Mouse (Mus musculus) myocyte (in vitro differentiated cells): ENCODE measurements at regions not wholly inside any gene's neighbourhood (a gene's known extent, or its start where the extent isn't known, plus 50 kb on each side); places are given as distances from the start of the nearest gene placed in this dataset.

Experiments used
- H3K27me3 ChIP-seq: one replicate; pipeline ENCODE4 v1.6.1; 2011; ENCODE audit not compliant: control insufficient read depth, insufficient read depth, insufficient read length
- H3K36me3 ChIP-seq: one replicate; pipeline ENCODE4 v1.6.1; 2011; ENCODE audit not compliant: control insufficient read depth, insufficient read depth
- H3K4me2 ChIP-seq: one replicate; pipeline ENCODE4 v1.6.1; 2011; ENCODE audit warnings: low read depth, control low read depth
- H3K4me3 ChIP-seq: one replicate; pipeline ENCODE4 v1.5.1; 2011; ENCODE audit warnings: mild to moderate bottlenecking, control low read depth, moderate library complexity
- H3K79me2 ChIP-seq: one replicate; pipeline ENCODE4 v1.6.1; 2011; ENCODE audit not compliant: control insufficient read depth, insufficient read depth
- H3ac ChIP-seq: one replicate; pipeline ENCODE4 v1.6.1; 2011; ENCODE audit not compliant: control insufficient read depth, insufficient read length
- CEBPB ChIP-seq: IDR thresholded peaks from 2 replicates; pipeline ENCODE4 v1.6.1; 2011; ENCODE audit warnings: mild to moderate bottlenecking, moderate library complexity; ENCODE audit not compliant: poor library complexity, insufficient read depth, severe bottlenecking
- E2F4 ChIP-seq: IDR thresholded peaks from one replicate; pipeline ENCODE4 v1.6.1; 2011; ENCODE audit warnings: mild to moderate bottlenecking, control low read depth, moderate library complexity; ENCODE audit not compliant: insufficient read depth
- MAX ChIP-seq: IDR thresholded peaks from one replicate; pipeline ENCODE4 v1.6.1; 2011; ENCODE audit warnings: low read depth, mild to moderate bottlenecking, control low read depth
- MYOD1 ChIP-seq, 3 experiments: IDR thresholded peaks; one replicate each; pipeline ENCODE4 v1.6.1; 2011; ENCODE audit warnings: control low read depth in 2 of 3, low read depth in 2 of 3, mild to moderate bottlenecking in 2 of 3, moderate library complexity in 1 of 3; ENCODE audit not compliant: insufficient read length in 2 of 3, control insufficient read depth in 1 of 3
- MYOG ChIP-seq, 3 experiments: IDR thresholded peaks; one replicate each; pipeline ENCODE4 v1.6.1; 2011; ENCODE audit warnings: control low read depth in 2 of 3, low read depth in 2 of 3, mild to moderate bottlenecking in 2 of 3; ENCODE audit not compliant: insufficient read length in 2 of 3, control insufficient read depth in 1 of 3, insufficient read depth in 1 of 3
- POLR2A ChIP-seq: IDR thresholded peaks from one replicate; pipeline ENCODE4 v1.6.1; 2011; ENCODE audit warnings: low read depth, mild to moderate bottlenecking, control low read depth, moderate library complexity; ENCODE audit not compliant: insufficient read length
- POLR2AphosphoS2 ChIP-seq: IDR thresholded peaks from one replicate; pipeline ENCODE4 v1.6.1; 2011; ENCODE audit warnings: low read depth, control low read depth; ENCODE audit not compliant: insufficient read length
- REST ChIP-seq: IDR thresholded peaks from one replicate; pipeline ENCODE4 v1.6.1; 2011; ENCODE audit warnings: mild to moderate bottlenecking, control low read depth, moderate library complexity; ENCODE audit not compliant: insufficient read depth, insufficient read length
- SRF ChIP-seq: IDR thresholded peaks from one replicate; pipeline ENCODE4 v1.6.1; 2011; ENCODE audit warnings: low read depth; ENCODE audit not compliant: control insufficient read depth, insufficient read length
- TCF12 ChIP-seq: IDR thresholded peaks from one replicate; pipeline ENCODE4 v1.6.1; 2011; ENCODE audit warnings: mild to moderate bottlenecking, control low read depth; ENCODE audit not compliant: poor library complexity, insufficient read depth, severe bottlenecking
- TCF3 ChIP-seq: IDR thresholded peaks from one replicate; pipeline ENCODE4 v1.6.1; 2011; ENCODE audit warnings: low read depth, control low read depth; ENCODE audit not compliant: insufficient read length
- USF1 ChIP-seq: IDR thresholded peaks from one replicate; pipeline ENCODE4 v1.6.1; 2011; ENCODE audit warnings: low read depth, mild to moderate bottlenecking, control low read depth, moderate library complexity

DNA sequence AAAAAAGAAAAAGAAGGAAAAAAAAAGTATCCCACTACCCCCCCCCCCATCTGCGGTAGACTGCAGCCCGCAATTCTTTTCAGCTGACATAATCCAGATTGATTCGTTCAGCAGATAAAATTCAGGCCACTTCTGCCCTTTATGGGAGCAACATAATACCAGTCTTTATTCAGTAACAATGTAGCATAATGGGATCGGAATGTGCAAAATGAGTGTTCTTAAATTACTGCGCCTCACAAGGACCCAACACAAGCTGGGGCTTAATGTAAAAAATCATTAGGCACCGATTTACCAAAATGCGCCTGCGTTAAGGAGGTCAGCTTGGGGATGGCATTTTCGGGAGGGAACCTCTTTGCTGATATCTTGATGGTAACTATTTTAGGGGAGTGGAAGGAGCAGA is 409.2 kb downstream of the Zfp536 start:
- Histone ChIP-seq H3ac (no peak overlapping the region), H3K4me3 (no peak overlapping the region), H3K79me2 (no peaks in the 10 kb centered on the region), H3K27me3 (no peaks in the 10 kb centered on the region), H3K36me3 (no peaks in the 10 kb centered on the region), H3K4me2 (peak overlapping the region; percentile 92)
- TF ChIP-seq POLR2A (no peak), SRF (peak; percentile 51), MYOD1 (IDR thresholded peaks at IDR 0.05; ENCODE audit: control insufficient read depth in 1 of 3, insufficient read length in 2 of 3, low read depth in 2 of 3) (no peak), TCF3 (no peak), MAX (no peak), E2F4 (no peak), TCF12 (no peak)

DNA sequence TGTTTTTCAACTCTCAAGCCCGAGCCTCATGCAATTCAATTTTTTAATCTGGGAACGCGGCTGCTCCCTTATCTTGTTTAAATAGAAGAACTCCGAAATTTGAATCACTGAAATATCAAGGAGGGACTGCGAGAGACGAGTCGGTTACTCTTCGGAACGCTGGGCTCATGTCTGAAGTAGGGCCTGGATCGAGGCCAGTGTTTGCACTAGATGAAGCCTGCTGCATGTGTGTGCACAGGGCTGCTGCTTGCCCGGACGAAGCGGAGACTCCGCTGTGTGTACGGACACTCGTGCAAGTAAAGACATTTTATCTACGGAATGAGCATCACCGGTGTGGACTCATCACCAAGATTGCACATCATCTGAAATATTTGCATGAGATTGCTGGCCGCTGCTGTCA is 407.4 kb downstream of the Zfp536 start:
- no peak overlapping the region for H3K4me2 ChIP-seq
- TF ChIP-seq MYOG (IDR thresholded peaks at IDR 0.05; ENCODE audit: control insufficient read depth in 1 of 3, insufficient read depth in 1 of 3, insufficient read length in 2 of 3, low read depth in 2 of 3) (no peak), MAX (no peak), TCF12 (no peak), E2F4 (no peak), SRF (no peak), CEBPB (no peak), POLR2AphosphoS2 (no peak)
- no peaks in the 10 kb centered on the region for H3K36me3 ChIP-seq
- no peak overlapping the region for H3ac ChIP-seq
- no peaks in the 10 kb centered on the region for H3K27me3 ChIP-seq
- H3K4me3 ChIP-seq: no peak overlapping the region
- H3K79me2 ChIP-seq: no peaks in the 10 kb centered on the region

DNA sequence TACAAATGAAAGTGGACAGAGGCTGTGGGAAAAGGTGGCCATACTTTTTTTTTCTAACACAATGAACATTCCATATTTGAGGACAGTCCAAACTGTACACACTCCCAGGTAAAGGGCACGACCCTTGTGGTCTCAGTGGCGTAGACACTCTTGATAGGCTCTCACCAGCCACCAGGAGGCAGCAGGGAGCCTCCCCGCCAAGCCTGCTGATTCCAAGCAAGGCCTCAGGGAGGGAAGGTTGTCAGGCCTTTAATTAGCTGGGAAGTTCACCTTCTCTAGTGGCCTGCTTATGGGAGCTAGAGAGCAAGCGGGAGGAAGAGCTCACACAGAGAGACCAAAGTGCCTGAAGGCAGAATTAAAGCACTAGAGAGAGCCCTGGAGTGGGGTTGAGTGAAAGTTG is 403.7 kb downstream of the Zfp536 start:
- no peaks in the 10 kb centered on the region for H3K27me3 ChIP-seq
- no peak for TF ChIP-seq REST
- TF ChIP-seq MAX: no peak
- no peak for TF ChIP-seq POLR2A
- TF ChIP-seq MYOG (IDR thresholded peaks at IDR 0.05; ENCODE audit: control insufficient read depth in 1 of 3, insufficient read depth in 1 of 3, insufficient read length in 2 of 3, low read depth in 2 of 3): no peak
- no peak for TF ChIP-seq TCF12
- no peak for TF ChIP-seq SRF
- no peak for TF ChIP-seq E2F4
- no peak overlapping the region for H3K4me3 ChIP-seq
- H3K79me2 ChIP-seq: no peaks in the 10 kb centered on the region
- H3K36me3 ChIP-seq: no peaks in the 10 kb centered on the region
- no peak overlapping the region for H3ac ChIP-seq
- no peak overlapping the region for H3K4me2 ChIP-seq

DNA sequence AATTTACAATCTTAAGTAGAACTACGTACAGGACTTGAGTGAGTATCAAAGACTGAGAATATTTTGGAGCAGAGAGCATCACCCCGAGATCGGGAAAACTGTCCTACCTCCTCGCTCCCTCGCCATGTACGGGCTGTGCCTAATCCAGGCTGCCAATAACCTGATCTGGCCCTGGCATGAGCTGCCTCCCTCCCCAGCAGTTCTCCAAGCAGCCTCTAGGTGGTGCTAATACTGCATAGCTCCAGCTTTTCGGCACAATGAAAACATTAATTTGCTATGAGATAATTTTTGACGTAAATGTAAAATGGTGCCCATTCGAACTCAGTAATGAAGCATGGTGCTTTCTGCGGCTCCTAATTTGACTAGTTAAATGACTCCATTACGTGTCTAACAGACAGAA is 399.6 kb downstream of the Zfp536 start:
- no peaks in the 10 kb centered on the region for H3K79me2 ChIP-seq
- H3K36me3 ChIP-seq: no peaks in the 10 kb centered on the region
- peaks cover 3% of the 10 kb centered on the region for H3K27me3 ChIP-seq
- H3K4me3 ChIP-seq: no peak overlapping the region
- no peak overlapping the region for H3ac ChIP-seq
- TF ChIP-seq MAX (no peak), TCF12 (no peak), TCF3 (no peak), E2F4 (no peak), SRF (no peak), POLR2A (no peak), REST (no peak), USF1 (no peak), CEBPB (no peak)
- H3K4me2 ChIP-seq: peak overlapping the region; percentile 59

DNA sequence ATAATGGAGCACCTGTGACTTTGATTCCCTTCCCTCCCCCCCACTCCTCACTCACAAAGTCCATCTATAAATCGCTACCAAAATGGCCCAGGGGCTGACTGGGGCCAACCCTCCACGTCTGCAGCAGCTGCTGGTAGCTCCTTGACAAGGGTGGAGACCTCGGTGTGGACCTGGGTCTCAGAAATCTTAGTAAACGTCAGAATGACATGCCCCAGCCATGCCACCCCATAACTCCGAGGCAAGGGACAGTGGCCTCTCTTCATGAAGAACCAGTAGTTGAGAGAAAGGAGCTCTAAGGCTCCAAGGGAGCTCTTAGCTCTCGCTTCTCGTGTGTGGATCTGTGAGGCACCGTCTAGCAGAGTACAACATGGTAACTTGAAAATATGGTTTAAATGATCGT is 398.4 kb downstream of the Zfp536 start:
- Histone ChIP-seq H3K36me3 (no peaks in the 10 kb centered on the region), H3ac (no peak overlapping the region), H3K79me2 (no peaks in the 10 kb centered on the region), H3K4me3 (no peak overlapping the region), H3K27me3 (peaks cover 3% of the 10 kb centered on the region), H3K4me2 (peak overlapping the region; percentile 18)
- TF ChIP-seq CEBPB (no peak), USF1 (no peak), POLR2A (no peak), TCF3 (no peak), TCF12 (no peak), REST (no peak), MYOD1 (IDR thresholded peaks at IDR 0.05; ENCODE audit: control insufficient read depth in 1 of 3, insufficient read length in 2 of 3, low read depth in 2 of 3) (no peak), MAX (no peak), E2F4 (no peak), POLR2AphosphoS2 (no peak), SRF (no peak), MYOG (IDR thresholded peaks at IDR 0.05; ENCODE audit: control insufficient read depth in 1 of 3, insufficient read depth in 1 of 3, insufficient read length in 2 of 3, low read depth in 2 of 3) (no peak)
